Mouse (Mus musculus): Measurements from ENCODE around the gene Chid1. TPM values are rescaled to one million over a fixed set of nuclear protein-coding genes. Genes with fewer than 3 reads are reported as not detected.

Chid1 gene
- polyA plus RNA-seq, 1 experiment from 2014 or later = 27.5 TPM

GRCm38 (mm10) chr7:141501820-141502555 lies 37.7 kb downstream of the Chid1 start:
- Histone ChIP-seq H3K4me3 (replicated peaks) (no peak overlapping the region), H3K4me1 (replicated peaks) (no peaks in the 10 kb centered on the region), H3K27me3 (no peaks in the 10 kb centered on the region), H3K9ac (replicated peaks) (no peak overlapping the region), H3K9me3 (no peaks in the 10 kb centered on the region), H3K4me2 (no peak overlapping the region), H3K27ac (no peak overlapping the region), H3K36me3 (peaks cover 11% of the 10 kb centered on the region)
- 86% methylated on average over 7 of the region's 7 CpGs for WGBS
- ATAC-seq (ENCODE audit: insufficient number of reproducible peaks, insufficient read depth, low FRiP score, low TSS enrichment, low read depth) = no peak

- Histone ChIP-seq H3K4me3 (replicated peaks) (no peak overlapping the region), H3K27me3 (no peaks in the 10 kb centered on the region), H3K4me2 (no peak overlapping the region), H3K36me3 (peaks cover 34% of the 10 kb centered on the region), H3K9me3 (no peaks in the 10 kb centered on the region), H3K9ac (replicated peaks) (no peak overlapping the region), H3K4me1 (replicated peaks) (no peaks in the 10 kb centered on the region), H3K27ac (no peak overlapping the region)
- no peak for ATAC-seq (ENCODE audit: insufficient number of reproducible peaks, insufficient read depth, low FRiP score, low TSS enrichment, low read depth)
- 89% methylated on average over 3 of the region's 3 CpGs for WGBS
Observed at GRCm38 (mm10) chr7:141497600-141497999, 42.1 kb downstream of the Chid1 start.

DNA sequence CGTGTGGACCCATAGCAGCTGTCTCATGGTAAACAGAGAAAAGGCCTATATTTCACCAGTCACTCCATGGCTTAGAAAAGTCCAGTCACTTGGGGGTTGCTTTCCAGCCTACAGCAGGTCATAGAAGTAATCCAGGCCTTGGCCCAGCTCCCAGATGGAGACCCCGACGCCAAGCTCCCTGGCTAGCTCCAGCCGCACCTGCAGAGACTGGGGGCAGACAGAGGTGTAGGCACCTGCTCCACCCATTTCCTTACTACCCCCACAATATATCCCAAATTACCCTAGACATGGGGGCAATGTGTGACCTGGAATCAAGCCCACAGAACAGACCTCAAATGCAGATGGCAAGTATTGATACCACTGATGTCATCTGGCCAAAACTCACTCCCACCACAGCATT lies 43.7 kb downstream of the Chid1 start:
- Histone ChIP-seq H3K4me2 (no peak overlapping the region), H3K9me3 (no peaks in the 10 kb centered on the region), H3K36me3 (peaks cover 49% of the 10 kb centered on the region), H3K27me3 (no peaks in the 10 kb centered on the region), H3K4me3 (replicated peaks) (no peak overlapping the region), H3K27ac (no peak overlapping the region), H3K9ac (replicated peaks) (no peak overlapping the region), H3K4me1 (replicated peaks) (no peaks in the 10 kb centered on the region)
- WGBS = 92% methylated on average over 4 of the region's 4 CpGs
- ATAC-seq (ENCODE audit: insufficient number of reproducible peaks, insufficient read depth, low FRiP score, low TSS enrichment, low read depth) = no peak

GRCm38 (mm10) chr7:141495379-141495778 lies 44.3 kb downstream of the Chid1 start:
- no peaks in the 10 kb centered on the region for H3K9me3 ChIP-seq
- no peak overlapping the region for H3K4me3 ChIP-seq (replicated peaks)
- H3K27ac ChIP-seq = no peak overlapping the region
- 79% methylated on average over 2 of the region's 2 CpGs for WGBS
- H3K9ac ChIP-seq (replicated peaks) = no peak overlapping the region
- H3K27me3 ChIP-seq = no peaks in the 10 kb centered on the region
- peaks cover 52% of the 10 kb centered on the region for H3K36me3 ChIP-seq
- no peak overlapping the region for H3K4me2 ChIP-seq
- ATAC-seq (ENCODE audit: insufficient number of reproducible peaks, insufficient read depth, low FRiP score, low TSS enrichment, low read depth) = no peak
- H3K4me1 ChIP-seq (replicated peaks) = no peaks in the 10 kb centered on the region

DNA sequence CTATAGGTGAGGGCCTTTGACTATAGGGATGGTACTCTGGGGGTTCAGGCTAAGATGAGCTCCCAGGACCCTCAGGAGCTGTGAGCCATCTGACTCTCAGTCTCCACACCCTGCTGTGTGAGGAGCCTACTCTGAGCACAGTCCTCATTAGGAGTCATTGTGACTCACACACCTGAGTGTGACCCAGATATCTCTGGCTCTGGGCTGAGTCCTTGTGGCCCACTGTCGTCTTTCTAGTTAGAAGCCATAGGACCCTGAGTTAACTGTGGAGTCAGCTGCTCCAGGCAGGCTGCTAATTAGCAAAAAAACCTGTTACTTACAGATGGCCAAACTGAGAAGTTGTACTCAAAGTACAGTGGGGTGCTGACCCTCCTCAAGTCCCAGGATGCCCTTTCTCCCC lies 45.9 kb downstream of the Chid1 start:
- Histone ChIP-seq H3K27ac (no peak overlapping the region), H3K36me3 (peaks cover 43% of the 10 kb centered on the region; the same call in 1 of the 2 replicates), H3K4me3 (replicated peaks) (no peak overlapping the region), H3K9me3 (no peaks in the 10 kb centered on the region), H3K27me3 (no peaks in the 10 kb centered on the region), H3K4me1 (replicated peaks) (no peaks in the 10 kb centered on the region), H3K9ac (replicated peaks) (no peak overlapping the region), H3K4me2 (no peak overlapping the region)
- 80% methylated on average over 1 of the region's 1 CpGs for WGBS
- no peak for ATAC-seq (ENCODE audit: insufficient number of reproducible peaks, insufficient read depth, low FRiP score, low TSS enrichment, low read depth)

- ATAC-seq (ENCODE audit: insufficient number of reproducible peaks, insufficient read depth, low FRiP score, low TSS enrichment, low read depth) = no peak
- H3K27ac ChIP-seq = no peak overlapping the region
- H3K9ac ChIP-seq (replicated peaks) = no peak overlapping the region
- H3K27me3 ChIP-seq = no peaks in the 10 kb centered on the region
- no peaks in the 10 kb centered on the region for H3K4me1 ChIP-seq (replicated peaks)
- no peak overlapping the region for H3K4me2 ChIP-seq
- no peaks in the 10 kb centered on the region for H3K9me3 ChIP-seq
- H3K36me3 ChIP-seq = peaks cover 41% of the 10 kb centered on the region; the same call in 1 of the 2 replicates
- WGBS = 87% methylated on average over 5 of the region's 5 CpGs
- no peak overlapping the region for H3K4me3 ChIP-seq (replicated peaks)
Observed at GRCm38 (mm10) chr7:141492738-141493137, 46.9 kb downstream of the Chid1 start.

DNA sequence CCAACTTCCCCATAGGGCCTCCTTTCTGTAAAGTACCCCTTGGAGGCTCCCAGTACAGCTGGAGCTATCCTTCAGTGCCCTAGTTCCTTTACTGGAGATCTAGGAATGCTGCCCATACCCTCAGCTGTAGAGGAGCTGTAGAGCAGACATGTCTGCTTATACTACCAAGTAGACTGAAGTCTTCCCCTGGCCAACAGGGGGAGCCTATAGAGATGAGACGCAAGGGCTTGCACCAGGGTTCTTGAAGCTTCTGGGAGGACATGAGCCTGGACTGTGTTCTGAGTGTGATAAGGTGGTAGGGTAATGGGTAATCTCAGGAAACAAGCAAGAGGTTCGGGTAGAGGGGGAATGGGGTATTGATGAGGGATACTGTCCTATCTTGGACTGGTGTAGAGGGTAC lies 48.5 kb downstream of the Chid1 start:
- 86% methylated on average over 2 of the region's 2 CpGs for WGBS

DNA sequence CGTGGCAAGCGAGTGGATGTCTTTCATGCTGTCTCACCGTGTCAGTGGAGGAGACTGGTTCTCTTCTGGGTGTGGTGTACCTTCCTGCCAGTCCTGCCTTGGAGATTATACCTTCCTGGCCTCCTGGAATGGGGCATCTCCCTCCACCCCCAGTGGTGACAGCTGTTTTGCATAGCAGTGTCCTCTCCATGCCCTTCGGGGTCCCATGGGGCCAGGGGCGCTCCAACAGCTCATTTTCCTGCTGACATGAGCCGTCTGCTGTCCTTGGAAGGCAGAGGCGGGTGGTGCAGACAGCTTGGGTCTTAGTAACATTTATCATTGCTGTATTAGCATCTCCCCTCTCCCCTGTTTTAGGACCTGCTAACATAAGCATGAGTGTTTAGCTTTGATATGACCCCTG lies 52.5 kb downstream of the Chid1 start:
- Histone ChIP-seq H3K9ac (replicated peaks) (no peak overlapping the region), H3K4me2 (no peak overlapping the region), H3K4me1 (replicated peaks) (peaks cover 9% of the 10 kb centered on the region), H3K4me3 (replicated peaks) (no peak overlapping the region), H3K27me3 (peaks cover 27% of the 10 kb centered on the region), H3K27ac (no peak overlapping the region), H3K36me3 (peaks cover 15% of the 10 kb centered on the region; the same call in 1 of the 2 replicates), H3K9me3 (no peaks in the 10 kb centered on the region)
- ATAC-seq (ENCODE audit: insufficient number of reproducible peaks, insufficient read depth, low FRiP score, low TSS enrichment, low read depth) = no peak
- WGBS = 75% methylated on average over 7 of the region's 7 CpGs

More for the DNA sequence above, 48.5 kb downstream of the Chid1 start:
- Histone ChIP-seq H3K36me3 (peaks cover 37% of the 10 kb centered on the region; the same call in 1 of the 2 replicates), H3K9me3 (no peaks in the 10 kb centered on the region), H3K4me1 (replicated peaks) (no peaks in the 10 kb centered on the region), H3K4me3 (replicated peaks) (no peak overlapping the region), H3K9ac (replicated peaks) (no peak overlapping the region), H3K27me3 (no peaks in the 10 kb centered on the region), H3K27ac (no peak overlapping the region), H3K4me2 (no peak overlapping the region)
- ATAC-seq (ENCODE audit: insufficient number of reproducible peaks, insufficient read depth, low FRiP score, low TSS enrichment, low read depth) = no peak

GRCm38 (mm10) chr7:141486239-141486638 lies 53.4 kb downstream of the Chid1 start:
- H3K27ac ChIP-seq = no peak overlapping the region
- WGBS = 96% methylated on average over 1 of the region's 1 CpGs
- H3K36me3 ChIP-seq = 0 out of 2 replicates have a peak, but pooled peaks cover 7% of the 10 kb centered on the region
- ATAC-seq (ENCODE audit: insufficient number of reproducible peaks, insufficient read depth, low FRiP score, low TSS enrichment, low read depth) = no peak
- H3K4me2 ChIP-seq = no peak overlapping the region
- H3K4me1 ChIP-seq (replicated peaks) = peaks cover 18% of the 10 kb centered on the region
- no peaks in the 10 kb centered on the region for H3K9me3 ChIP-seq
- no peak overlapping the region for H3K9ac ChIP-seq (replicated peaks)
- peaks cover 36% of the 10 kb centered on the region for H3K27me3 ChIP-seq
- no peak overlapping the region for H3K4me3 ChIP-seq (replicated peaks)

DNA sequence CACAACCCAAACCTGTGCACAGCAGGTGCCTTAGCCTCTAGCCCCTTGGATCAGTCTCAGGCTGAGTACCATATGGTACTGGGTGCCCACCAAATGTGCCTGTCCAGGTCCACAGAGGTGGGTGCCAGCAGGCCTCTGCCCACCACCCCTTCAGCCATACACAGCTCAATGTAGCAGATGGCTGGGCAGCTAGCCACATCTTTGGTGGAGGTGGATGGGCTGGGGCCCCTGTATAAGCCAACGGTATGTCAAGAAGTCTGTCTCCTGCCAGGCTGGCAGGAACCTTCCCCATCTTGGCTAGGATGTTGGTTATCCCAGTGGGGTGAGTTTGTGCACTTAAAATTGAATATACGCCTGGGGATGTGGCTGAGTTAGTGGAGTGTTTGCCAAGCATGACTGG lies 54.1 kb downstream of the Chid1 start:
- H3K27me3 ChIP-seq = peaks cover 39% of the 10 kb centered on the region
- H3K9ac ChIP-seq (replicated peaks) = no peak overlapping the region
- 0 out of 2 replicates have a peak, but pooled peaks cover under 1% of the 10 kb centered on the region for H3K36me3 ChIP-seq
- no peak overlapping the region for H3K27ac ChIP-seq
- H3K4me3 ChIP-seq (replicated peaks) = no peak overlapping the region
- WGBS = 89% methylated on average over 2 of the region's 2 CpGs
- no peak for ATAC-seq (ENCODE audit: insufficient number of reproducible peaks, insufficient read depth, low FRiP score, low TSS enrichment, low read depth)
- H3K9me3 ChIP-seq = no peaks in the 10 kb centered on the region
- peaks cover 23% of the 10 kb centered on the region for H3K4me1 ChIP-seq (replicated peaks)
- H3K4me2 ChIP-seq = no peak overlapping the region

- ATAC-seq (ENCODE audit: insufficient number of reproducible peaks, insufficient read depth, low FRiP score, low TSS enrichment, low read depth) = no peak
Observed at GRCm38 (mm10) chr7:141485186-141485585, 54.5 kb downstream of the Chid1 start.

More at GRCm38 (mm10) chr7:141485186-141485585, 54.5 kb downstream of the Chid1 start:
- Histone ChIP-seq H3K4me1 (replicated peaks) (peaks cover 23% of the 10 kb centered on the region), H3K9ac (replicated peaks) (no peak overlapping the region), H3K27me3 (peaks cover 41% of the 10 kb centered on the region), H3K36me3 (no peaks in the 10 kb centered on the region), H3K4me3 (replicated peaks) (no peak overlapping the region), H3K27ac (no peak overlapping the region), H3K9me3 (no peaks in the 10 kb centered on the region), H3K4me2 (no peak overlapping the region)
- WGBS = 64% methylated on average over 2 of the region's 2 CpGs
